Mouse (Mus musculus): ENCODE measurements around the gene Dnajb12.

- TF ChIP-seq CHD2 (IDR thresholded peaks at IDR 0.05; ENCODE audit: low read length) (no peak), CHD1 (IDR thresholded peaks at IDR 0.05; ENCODE audit: low read depth, low read length) (no peak), POLR2A (IDR thresholded peaks at IDR 0.05; ENCODE audit: low read depth, low read length) (no peak), CTCF (conservative IDR thresholded peaks at IDR 0.05 in 1 of 2, IDR thresholded peaks at IDR 0.05 in 1 of 2; ENCODE audit: low read depth in 2 of 2, low read length in 2 of 2) (no peak), HCFC1 (IDR thresholded peaks at IDR 0.05; ENCODE audit: low read depth, low read length) (no peak), MAFK (IDR thresholded peaks at IDR 0.05; ENCODE audit: insufficient replicate concordance, low read length) (no peak), RCOR1 (conservative IDR thresholded peaks at IDR 0.05; ENCODE audit: low read depth, low read length) (no peak), GABPA (IDR thresholded peaks at IDR 0.05; ENCODE audit: insufficient replicate concordance, low read depth, low read length) (no peak), NRF1 (IDR thresholded peaks at IDR 0.05; ENCODE audit: low read depth, low read length) (no peak), EP300 (IDR thresholded peaks at IDR 0.05; ENCODE audit: low read length) (no peak), ZC3H11A (IDR thresholded peaks at IDR 0.05; ENCODE audit: low read depth, low read length) (no peak), USF1 (IDR thresholded peaks at IDR 0.05; ENCODE audit: low read depth, low read length) (no peak), SIN3A (IDR thresholded peaks at IDR 0.05; ENCODE audit: low read length) (no peak), ETS1 (conservative IDR thresholded peaks at IDR 0.05; ENCODE audit: low read depth, low read length) (no peak)
Observed at GRCm38 (mm10) chr10:59942281-59942846, 63.0 kb downstream of the Dnajb12 start.
